Mouse (Mus musculus): ENCODE data around the gene Msi1.

- TF ChIP-seq CTCF (IDR thresholded peaks at IDR 0.05; ENCODE audit: low read depth) (no peak), EP300 (IDR thresholded peaks at IDR 0.05; ENCODE audit: low read depth) (no peak)
Observed at GRCm38 (mm10) chr5:115473191-115473590, 43.8 kb downstream of the Msi1 start.
